Mouse (Mus musculus): ENCODE data around the gene Mb21d2. TPM values are rescaled to one million over a fixed set of nuclear protein-coding genes. Genes with fewer than 3 reads are reported as not detected.

Mb21d2 gene
- polyA plus RNA-seq, 1 experiment from 2014 or later = 13.5 TPM

DNA sequence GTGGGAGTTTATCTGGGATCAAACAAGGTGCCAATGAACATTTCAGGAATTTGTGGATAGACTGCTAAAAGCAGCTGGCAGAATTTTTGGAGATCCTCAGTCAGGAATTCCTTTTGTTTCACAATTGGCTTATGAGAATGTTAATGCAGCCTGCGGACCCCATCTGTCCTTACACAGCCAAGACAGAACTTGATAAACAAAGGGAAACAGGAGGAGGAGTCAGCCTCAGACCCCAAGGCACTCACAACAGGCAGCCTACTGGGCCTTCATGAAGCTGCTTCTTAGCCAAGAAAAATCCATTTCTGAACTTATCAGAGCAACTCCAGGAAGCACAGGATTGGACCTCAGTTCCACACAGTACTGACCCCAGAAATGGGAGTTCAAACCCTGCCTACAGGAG lies 120.4 kb downstream of the Mb21d2 start:
- Histone ChIP-seq H3K36me3 (no peaks in the 10 kb centered on the region), H3K9me3 (0 out of 2 replicates have a peak, but pooled peaks cover 6% of the 10 kb centered on the region), H3K4me3 (no peak overlapping the region), H3K4me1 (no peaks in the 10 kb centered on the region), H3K4me2 (replicated peaks) (no peak overlapping the region), H3K27me3 (replicated peaks) (no peaks in the 10 kb centered on the region), H3K27ac (no peak overlapping the region), H3K9ac (no peak overlapping the region)
- no peak for ATAC-seq (ENCODE audit: low FRiP score, low read depth)
- 42% methylated on average over 1 of the region's 1 CpGs for WGBS

DNA sequence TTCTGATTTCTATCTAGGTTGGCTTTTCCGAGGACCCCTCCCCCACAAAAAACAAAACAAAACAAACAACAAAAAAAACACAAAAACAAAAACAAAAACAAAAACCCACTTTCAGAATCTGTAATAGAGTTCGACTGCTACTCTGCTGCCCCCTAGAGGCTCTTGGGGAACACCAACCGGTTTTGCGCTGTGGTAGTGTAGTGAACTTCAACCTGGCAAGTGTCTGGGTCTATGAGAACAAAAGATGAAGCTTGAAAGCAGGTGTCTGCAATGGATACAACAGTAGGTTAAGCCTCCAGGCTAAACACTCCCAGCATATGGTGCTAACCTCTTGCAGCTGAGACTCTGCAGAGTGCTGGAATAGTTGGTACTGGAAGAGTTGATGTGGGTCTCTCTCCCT lies 136.4 kb downstream of the Mb21d2 start:
- no peak overlapping the region for H3K9ac ChIP-seq
- H3K9me3 ChIP-seq = no peaks in the 10 kb centered on the region
- peak; percentile 50; the same call in 1 of the 2 replicates for ATAC-seq (ENCODE audit: low FRiP score, low read depth)
- H3K4me2 ChIP-seq (replicated peaks) = no peak overlapping the region
- H3K4me3 ChIP-seq = no peak overlapping the region
- H3K27ac ChIP-seq = no peak overlapping the region
- H3K4me1 ChIP-seq = no peaks in the 10 kb centered on the region
- no peaks in the 10 kb centered on the region for H3K27me3 ChIP-seq (replicated peaks)
- 5% methylated on average over 4 of the region's 4 CpGs for WGBS
- H3K36me3 ChIP-seq = no peaks in the 10 kb centered on the region

Other genes with a start within 250 kb of the Mb21d2 start
- gene Fgf12, start 176.6 kb downstream of the Mb21d2 start, polyA plus RNA-seq (2016; fragmentation: Nextera tagmentation; extraction: Ambion mirVana) = 15.9 and 18.5 TPM in 2 replicates